ENCODE assay signal across 13 mouse cellular contexts in the genomic region with DNA sequence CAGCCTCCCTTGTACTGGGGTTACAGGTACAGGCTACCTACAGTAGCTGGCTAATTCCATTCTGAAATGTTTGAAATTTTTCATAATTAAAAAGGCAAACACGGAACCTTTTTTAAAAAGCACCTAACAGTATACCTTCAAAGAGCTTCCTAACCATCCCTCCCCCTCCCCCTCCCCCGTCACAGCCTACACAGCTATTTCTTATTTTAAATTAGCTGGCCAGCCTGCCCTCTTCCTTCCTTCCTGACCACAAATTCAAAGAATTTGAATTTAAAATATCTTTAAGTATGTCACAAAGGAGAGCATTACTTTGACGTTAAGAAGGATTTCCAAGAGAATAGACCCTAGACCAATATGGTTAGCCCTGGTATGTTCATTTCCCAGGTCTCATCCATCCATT.
"Had no signal": no experiment of that assay in that cellular context is flagged by ENCODE, and none has a peak within 500 bp of the region (broad histone marks: within the 10 kb centered on the region; RNA-seq: fewer than 3 reads in every experiment).

No protein-coding gene starts in this region.

- ATAC-seq: midbrain, embryonic 13.5 days; midbrain, embryonic 15.5 days had no signal

- H3K9me3 ChIP-seq: midbrain, embryonic 13.5 days; midbrain, embryonic 15.5 days; neural tube, embryonic 12.5 days had no signal

- DNase-seq: lung, adult 18-20 months; lung, embryonic 14.5 days; lung, postnatal 10 days; lung, postnatal 4 days; right cerebral cortex, postnatal 14 days; thymus, adult 18-20 months; thymus, postnatal 14 days; thymus, postnatal 36 days had no signal

- H3K9ac ChIP-seq: liver, embryonic 14.5 days; lung, embryonic 14.5 days; midbrain, embryonic 13.5 days; midbrain, embryonic 15.5 days; neural tube, embryonic 12.5 days had no signal

- H3K27me3 ChIP-seq: midbrain, embryonic 13.5 days; midbrain, embryonic 15.5 days; neural tube, embryonic 12.5 days had no signal

- H3K4me2 ChIP-seq: lung, embryonic 14.5 days; midbrain, embryonic 11.5 days; midbrain, embryonic 13.5 days; midbrain, embryonic 15.5 days; neural tube, embryonic 12.5 days had no signal

- H3K4me3 ChIP-seq: midbrain, embryonic 13.5 days; midbrain, embryonic 15.5 days; neural tube, embryonic 12.5 days had no signal

- H3K36me3 ChIP-seq: midbrain, embryonic 15.5 days had no signal

- H3K4me1 ChIP-seq: midbrain, embryonic 15.5 days had no signal

- H3K27ac ChIP-seq: liver, embryonic 14.5 days; midbrain, embryonic 13.5 days; midbrain, embryonic 15.5 days; neural tube, embryonic 12.5 days had no signal
